Mouse (Mus musculus): Measurements from ENCODE around the gene Frmd4b. TPM values are rescaled to one million over a fixed set of nuclear protein-coding genes. Genes with fewer than 3 reads are reported as not detected.
"Not testable (repeated sequence)": the region's sequence is repeated elsewhere in the genome, so short reads cannot be mapped to it uniquely, and the experiment has no call there.

Gene Frmd4b
- total RNA-seq, 4 experiments from 2014 or later: 10.1 to 13.1 (median 12.1) TPM

DNA sequence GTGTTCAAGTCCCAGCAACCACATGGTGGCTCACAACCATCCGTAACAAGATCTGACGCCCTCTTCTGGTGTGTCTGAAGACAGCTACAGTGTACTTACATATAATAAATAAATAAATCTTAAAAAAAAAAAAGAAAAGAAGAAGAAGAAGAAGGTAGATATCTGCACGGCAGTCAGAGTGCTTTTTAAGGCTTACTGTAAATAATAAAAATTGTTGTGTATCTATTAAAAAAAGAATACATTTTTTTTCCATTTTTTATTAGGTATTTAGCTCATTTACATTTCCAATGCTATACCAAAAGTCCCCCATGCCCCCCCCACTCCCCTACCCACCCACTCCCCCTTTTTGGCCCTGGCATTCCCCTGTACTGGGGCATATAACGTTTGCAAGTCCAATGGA is 259.7 kb downstream of the Frmd4b start:
- not testable (repeated sequence) for DNase-seq (ENCODE audit: low spot score)

DNA sequence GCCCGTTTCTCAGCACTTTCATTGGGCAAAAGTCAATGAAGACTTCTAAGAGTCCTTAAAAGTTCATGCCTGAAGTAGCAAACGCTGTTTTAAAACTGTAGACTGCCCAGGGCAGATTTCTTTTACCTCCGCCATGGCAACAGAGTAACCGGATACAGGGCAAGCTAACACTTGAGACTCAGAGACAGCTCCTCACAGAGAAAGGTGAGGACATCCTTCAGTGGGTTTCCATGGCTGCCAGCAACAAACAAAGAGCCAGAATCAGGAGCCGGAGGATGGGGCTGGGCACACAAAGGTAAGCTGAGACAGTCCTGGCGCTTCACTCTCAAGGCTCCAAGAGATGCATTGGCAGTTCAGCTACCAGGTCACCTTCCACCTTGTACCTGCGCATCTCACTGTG is 260.7 kb downstream of the Frmd4b start:
- no peak for DNase-seq (ENCODE audit: low spot score)

DNA sequence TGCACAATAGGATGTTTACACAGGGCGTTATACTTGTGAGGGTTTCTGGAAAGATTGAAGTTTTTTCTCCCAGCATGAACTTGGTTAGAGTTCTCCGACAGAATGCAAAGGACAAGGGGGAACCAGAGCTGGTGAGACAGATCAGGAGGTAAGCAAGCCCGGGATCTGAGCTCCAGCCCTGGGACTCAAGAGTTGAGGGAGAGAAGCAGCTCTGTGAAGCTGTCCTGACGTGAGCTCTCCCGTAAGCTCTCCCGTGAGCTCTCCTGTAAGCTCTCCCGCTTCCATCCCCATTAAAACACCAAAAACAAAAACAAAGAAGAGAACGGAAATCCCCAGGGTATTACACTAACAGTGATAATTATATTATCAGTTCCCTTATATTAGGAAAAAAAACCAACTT is 262.2 kb downstream of the Frmd4b start:
- no peak for DNase-seq (ENCODE audit: low spot score)

DNA sequence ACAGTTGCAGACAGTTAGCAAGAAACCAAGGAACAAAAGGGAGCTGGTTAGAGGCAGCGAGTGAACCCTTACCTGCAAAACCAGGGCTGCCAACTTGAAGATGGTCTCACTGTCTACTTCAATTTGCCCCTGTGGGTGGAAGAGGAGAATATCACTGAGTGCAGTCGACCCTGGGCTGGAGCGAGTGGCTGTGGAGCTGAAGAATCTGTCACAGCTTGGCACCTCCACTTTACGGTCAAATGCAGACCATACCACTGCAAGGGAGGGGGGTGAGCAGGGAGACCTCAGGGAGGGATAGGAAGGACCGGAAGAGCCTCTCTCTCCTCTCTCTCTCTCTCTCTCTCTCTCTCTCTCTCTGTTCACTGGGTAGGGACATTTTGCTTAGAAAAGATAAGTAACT is 263.4 kb downstream of the Frmd4b start:
- DNase-seq (ENCODE audit: low spot score): no peak

- DNase-seq (ENCODE audit: low spot score): no peak
Observed at GRCm38 (mm10) chr6:97353371-97353770, 264.0 kb downstream of the Frmd4b start.

- no peak for DNase-seq (ENCODE audit: low spot score)
Observed at GRCm38 (mm10) chr6:97352505-97353154, 264.7 kb downstream of the Frmd4b start.

GRCm38 (mm10) chr6:97349355-97350138 is 267.8 kb downstream of the Frmd4b start:
- DNase-seq (ENCODE audit: low spot score): peak; percentile 31

GRCm38 (mm10) chr6:97346932-97347331 is 270.4 kb downstream of the Frmd4b start:
- DNase-seq (ENCODE audit: low spot score): peak; percentile 20

DNA sequence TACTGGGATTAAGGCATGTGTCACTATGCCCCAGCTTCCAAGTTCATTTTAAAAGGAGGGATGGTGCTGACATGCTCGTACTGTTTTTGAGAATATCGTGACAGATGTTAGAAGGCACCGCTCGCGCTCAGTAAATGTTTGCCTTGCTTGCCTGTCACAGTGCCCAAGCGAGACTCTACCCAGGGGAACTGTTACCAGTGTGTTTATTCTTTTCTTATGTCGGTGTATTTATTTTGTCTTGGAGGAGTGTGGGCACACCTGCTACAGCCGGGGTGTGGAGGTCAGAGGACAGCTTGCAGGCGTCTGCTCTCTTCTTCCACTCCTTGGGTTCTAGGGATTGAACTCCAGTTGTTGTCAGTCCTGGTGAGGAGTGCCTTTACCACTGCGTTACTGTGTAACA is 270.8 kb downstream of the Frmd4b start:
- DNase-seq (ENCODE audit: low spot score): no peak

GRCm38 (mm10) chr6:97345921-97346320 is 271.4 kb downstream of the Frmd4b start:
- no peak for DNase-seq (ENCODE audit: low spot score)

DNA sequence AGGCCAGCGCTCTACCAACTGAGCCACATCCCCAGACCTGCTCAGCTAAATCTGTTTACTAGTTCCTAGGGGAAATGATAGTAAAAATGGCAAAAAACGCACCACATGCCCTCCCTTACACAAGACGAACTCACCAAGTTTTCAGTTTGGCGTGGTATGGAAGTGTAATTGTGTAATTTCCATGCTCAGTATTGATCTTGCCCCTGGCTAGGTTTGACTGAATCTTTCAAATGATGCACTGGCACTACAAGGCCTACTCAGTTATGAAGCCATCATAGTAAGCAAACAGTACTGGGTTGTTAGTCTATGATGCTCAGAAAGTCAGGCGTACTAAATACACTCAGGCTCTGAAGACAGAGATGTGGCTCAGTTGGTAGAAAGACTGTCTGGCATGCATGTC is 275.2 kb downstream of the Frmd4b start:
- no peak for DNase-seq (ENCODE audit: low spot score)

DNA sequence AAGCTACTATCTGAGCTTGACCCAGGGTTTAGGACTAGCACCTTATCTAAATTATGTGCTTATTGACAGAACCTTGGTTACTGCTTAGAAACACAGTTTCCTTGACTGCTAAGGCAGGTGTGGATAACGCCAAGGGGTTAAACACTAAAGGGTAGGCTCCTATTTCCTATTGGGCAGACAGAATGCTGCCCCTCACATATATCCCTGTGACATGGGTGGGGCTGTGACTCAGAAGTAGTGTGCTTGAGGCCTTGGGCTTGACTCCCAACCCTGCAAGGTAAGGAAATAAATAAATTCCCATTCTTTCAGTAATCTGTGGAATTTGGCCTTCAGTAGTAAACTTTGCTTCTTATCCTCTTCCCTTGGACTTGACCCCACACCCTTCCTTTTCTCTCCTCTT is 275.7 kb downstream of the Frmd4b start:
- no peak for DNase-seq (ENCODE audit: low spot score)

- DNase-seq (ENCODE audit: low spot score): no peak
Observed at GRCm38 (mm10) chr6:97341148-97341547, 276.2 kb downstream of the Frmd4b start.

GRCm38 (mm10) chr6:97340211-97340791 is 277.0 kb downstream of the Frmd4b start:
- no peak for DNase-seq (ENCODE audit: low spot score)

DNA sequence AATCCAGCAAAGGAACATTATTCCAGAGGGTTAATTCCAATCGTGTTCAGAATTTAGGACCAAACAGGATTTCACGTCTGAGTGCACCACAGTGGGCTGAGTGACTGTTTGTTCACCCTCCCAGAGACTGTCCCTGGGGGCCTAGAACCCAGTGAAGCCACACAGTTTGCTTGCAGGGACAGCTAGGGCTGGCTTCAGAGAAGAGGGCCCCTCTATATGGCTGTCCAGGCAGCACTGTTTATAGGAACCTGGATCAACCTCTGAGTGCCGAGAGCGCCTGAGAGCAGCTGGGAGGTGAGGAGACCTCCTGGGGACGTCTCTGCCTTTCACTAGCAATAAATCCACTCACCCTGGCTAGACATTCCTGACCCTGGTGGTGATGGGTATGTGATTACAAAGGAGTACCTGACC is 278.1 kb downstream of the Frmd4b start:
- DNase-seq (ENCODE audit: low spot score): no peak

- DNase-seq (ENCODE audit: low spot score): no peak
Observed at GRCm38 (mm10) chr6:97338843-97339242, 278.5 kb downstream of the Frmd4b start.

GRCm38 (mm10) chr6:97333323-97333722 is 284.0 kb downstream of the Frmd4b start:
- no peak for DNase-seq (ENCODE audit: low spot score)

- DNase-seq (ENCODE audit: low spot score): no peak
Observed at GRCm38 (mm10) chr6:97323951-97324350, 293.4 kb downstream of the Frmd4b start.

DNA sequence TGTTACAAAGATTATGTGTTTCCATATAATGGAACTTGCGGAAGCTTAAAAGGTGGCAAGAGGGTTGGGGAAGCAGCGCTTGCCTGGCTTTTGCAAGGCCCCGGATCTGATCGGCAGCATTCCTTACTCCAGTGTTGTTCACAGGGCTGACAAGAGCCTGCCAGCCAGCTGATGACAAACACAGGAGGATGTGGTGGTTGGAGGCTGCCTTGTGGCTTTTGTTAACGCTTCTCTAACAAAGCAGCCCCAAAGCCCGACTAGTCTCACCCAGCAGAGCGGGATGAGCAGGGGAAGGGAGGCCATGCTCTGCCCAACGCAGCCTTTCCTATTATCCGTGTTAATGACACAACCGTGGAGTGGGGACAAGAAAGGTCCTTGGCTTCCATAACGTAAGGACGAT is 295.2 kb downstream of the Frmd4b start:
- DNase-seq (ENCODE audit: low spot score): no peak

DNA sequence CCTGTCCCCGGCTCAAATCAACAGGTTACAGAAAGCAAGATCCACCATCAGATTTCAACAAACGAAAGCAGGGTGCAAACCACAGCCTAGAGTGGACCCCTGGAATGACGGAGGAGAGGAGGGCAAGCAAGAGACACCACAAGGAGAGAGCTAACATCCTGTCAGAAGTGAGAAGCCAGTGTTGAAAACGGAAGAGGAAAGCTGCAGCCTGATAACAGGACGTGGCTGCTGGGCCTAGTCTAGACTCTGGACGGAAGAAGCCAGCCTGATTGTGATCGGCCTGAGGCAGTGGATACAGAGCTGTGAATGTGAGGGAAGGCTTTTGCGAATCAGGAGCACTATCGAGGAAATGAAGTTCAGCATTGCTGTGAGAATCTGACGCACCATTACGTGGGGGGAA is 296.2 kb downstream of the Frmd4b start:
- DNase-seq (ENCODE audit: low spot score): no peak

DNA sequence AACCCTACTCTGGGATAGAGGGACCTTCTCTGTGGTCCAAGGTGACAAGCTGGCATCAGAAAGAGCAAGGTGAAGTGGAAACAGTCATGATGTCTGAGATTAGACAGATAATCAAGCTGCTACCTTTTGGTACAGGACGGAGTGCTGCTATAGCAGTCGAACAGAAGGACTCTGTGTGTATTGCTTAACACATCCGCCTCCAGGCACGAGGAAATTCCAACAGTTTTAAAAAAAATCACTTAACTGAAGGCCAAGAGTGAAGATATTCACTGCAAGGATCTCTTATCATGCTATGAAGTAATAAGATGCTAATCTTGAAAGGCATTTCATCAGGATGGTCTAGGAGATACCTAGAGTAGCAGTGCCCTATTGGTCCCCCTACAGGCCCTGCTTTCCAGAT is 298.3 kb downstream of the Frmd4b start:
- DNase-seq (ENCODE audit: low spot score): no peak

DNA sequence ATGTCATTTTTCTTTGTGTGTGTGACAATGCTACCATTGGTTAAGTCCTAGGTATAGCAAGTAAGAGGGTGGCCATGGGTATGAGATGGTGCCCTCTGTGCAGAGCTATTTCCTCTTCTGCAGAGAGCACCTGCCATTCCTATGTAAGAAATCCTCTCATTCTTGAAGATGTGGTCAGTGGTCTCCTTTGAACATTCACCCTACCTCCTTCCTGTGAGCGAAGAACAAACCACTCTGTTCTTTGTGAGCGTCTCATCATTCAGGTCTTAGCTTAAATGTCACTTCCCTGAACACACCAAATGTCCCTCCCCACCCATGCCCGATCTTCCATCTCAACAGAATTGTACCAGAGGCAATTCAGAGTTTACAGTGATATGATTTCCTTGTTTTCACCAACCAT is 299.4 kb downstream of the Frmd4b start:
- DNase-seq (ENCODE audit: low spot score): no peak

- no peak for DNase-seq (ENCODE audit: low spot score)
Observed at GRCm38 (mm10) chr6:97316716-97317115, 300.6 kb downstream of the Frmd4b start.

Data from heart, adult 8-10 months (tissue).